Mouse (Mus musculus) liver, embryonic 12.5 days (tissue): ENCODE measurements around the gene Upp1. TPM values are rescaled to one million over a fixed set of nuclear protein-coding genes. Genes with fewer than 3 reads are reported as not detected.

Experiments used
- ATAC-seq: fragments of 200-750 bp; cut with Nextera tagmentation; 2 replicates; pipeline ENCODE4 v1.8.0; 2017; ENCODE audit warnings: moderate number of reproducible peaks, mild to moderate bottlenecking, moderate library complexity
- H3K27ac ChIP-seq: fragments of 300-500 bp; sonication (generic); 2 replicates; pipeline ENCODE4 v1.5.1; 2016; ENCODE audit warnings: mild to moderate bottlenecking
- H3K27me3 ChIP-seq: fragments of 300-500 bp; sonication (generic); replicated peaks from 2 replicates; pipeline ENCODE4 v1.6.1; 2016; ENCODE audit warnings: mild to moderate bottlenecking, moderate library complexity
- H3K36me3 ChIP-seq: fragments of 300-500 bp; sonication (generic); 2 replicates; pipeline ENCODE4 v1.6.1; 2016; ENCODE audit warnings: mild to moderate bottlenecking, moderate library complexity
- H3K4me1 ChIP-seq: fragments of 300-500 bp; sonication (generic); 2 replicates; pipeline ENCODE4 v1.6.1; 2016
- H3K4me2 ChIP-seq: fragments of 300-500 bp; sonication (generic); 2 replicates; pipeline ENCODE4 v1.6.1; 2016; ENCODE audit warnings: mild to moderate bottlenecking, moderate library complexity
- H3K4me3 ChIP-seq: fragments of 300-500 bp; sonication (generic); 2 replicates; pipeline ENCODE4 v1.5.1; 2016; ENCODE audit warnings: mild to moderate bottlenecking, moderate library complexity
- H3K9ac ChIP-seq: fragments of 300-500 bp; sonication (generic); 2 replicates; pipeline ENCODE4 v1.6.1; 2016; ENCODE audit warnings: mild to moderate bottlenecking, moderate library complexity
- H3K9me3 ChIP-seq: fragments of 300-500 bp; sonication (generic); replicated peaks from 2 replicates; pipeline ENCODE4 v1.6.1; 2016; ENCODE audit warnings: mild to moderate bottlenecking, moderate library complexity
- WGBS: fragments of 180-500 bp; shearing (Covaris S2); methylation state at CpG from one replicate; pipeline ENCODE4 v1.1.7; 2016; ENCODE audit not compliant: insufficient replicate concordance; 5-methylcytosine and 5-hydroxymethylcytosine counted together
- polyA plus RNA-seq: library from polyadenylated mRNA; unstranded; fragments of >200 nt; fragmentation: Nextera tagmentation; extraction: Ambion mirVana; gene quantifications from 2 replicates; pipeline ENCODE4 v1.2.1, GENCODE M21; 2016

Gene Upp1
- 2.2 and 3.0 TPM in 2 replicates for polyA plus RNA-seq

DNA sequence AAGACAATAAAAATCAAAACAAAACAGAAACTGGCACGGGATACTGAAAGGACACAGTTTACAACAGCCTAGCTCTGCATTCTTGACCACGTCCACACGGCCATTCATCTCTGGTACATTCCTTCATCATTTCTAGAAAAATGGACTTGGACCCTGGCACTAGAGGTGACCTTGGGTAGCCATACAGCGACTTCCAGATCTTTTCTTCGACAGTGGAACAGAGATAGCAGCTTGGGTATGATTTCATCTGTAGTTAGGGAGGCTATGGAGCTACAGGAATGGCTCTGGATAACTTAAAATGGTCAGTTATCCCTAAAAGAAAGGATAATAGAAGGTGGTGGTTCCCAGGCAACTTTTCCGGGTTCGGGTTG lies at the start of gene Upp1:
Gene Upp1 (plus strand): TSS at position 54 of the 371 bp plus-strand sequence.
- peak within 1 kb of the TSS; percentile 7; the same call in 1 of the 2 replicates for H3K9ac ChIP-seq
- H3K36me3 ChIP-seq: no peaks in the 10 kb centered on the region
- H3K4me2 ChIP-seq: peak within 1 kb of the TSS; percentile 73
- peak within 1 kb of the TSS; percentile 45 for H3K4me3 ChIP-seq
- WGBS: 2% methylated on average over 7 of the region's 7 CpGs
- peak; percentile 3; the same call in 1 of the 2 replicates for ATAC-seq
- H3K4me1 ChIP-seq: peaks cover 36% of the 10 kb centered on the region
- no peaks in the 10 kb centered on the region for H3K9me3 ChIP-seq
- H3K27me3 ChIP-seq: peaks cover 63% of the 10 kb centered on the region
- H3K27ac ChIP-seq: no peak within 1 kb of the TSS

DNA sequence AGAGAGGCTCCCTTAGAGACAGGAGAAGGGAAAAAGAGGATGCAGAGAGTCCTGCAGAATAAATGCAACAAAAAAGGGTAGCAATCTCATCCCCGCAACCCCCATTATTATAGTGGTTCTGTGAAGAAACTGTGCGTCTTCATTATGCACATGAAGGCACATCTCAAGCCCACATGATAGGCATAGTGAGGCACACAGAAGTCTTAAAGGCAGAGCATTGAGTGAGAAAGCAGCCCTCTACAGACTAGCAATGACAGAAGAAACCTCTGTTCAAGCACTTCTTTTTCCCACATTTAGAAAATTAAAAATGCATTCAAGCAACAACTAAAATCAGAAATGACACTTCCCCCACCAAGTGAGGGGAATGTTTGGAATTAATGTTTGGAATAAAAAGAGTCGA lies 41.5 kb upstream of the Upp1 start:
- no peaks in the 10 kb centered on the region for H3K36me3 ChIP-seq
- H3K9ac ChIP-seq: no peak overlapping the region
- no peak for ATAC-seq
- no peak overlapping the region for H3K4me2 ChIP-seq
- no peaks in the 10 kb centered on the region for H3K9me3 ChIP-seq
- H3K27ac ChIP-seq: no peak overlapping the region
- 78% methylated on average over 3 of the region's 3 CpGs for whole genome bisulfite sequencing
- no peak overlapping the region for H3K4me3 ChIP-seq
- no peaks in the 10 kb centered on the region for H3K4me1 ChIP-seq
- no peaks in the 10 kb centered on the region for H3K27me3 ChIP-seq

DNA sequence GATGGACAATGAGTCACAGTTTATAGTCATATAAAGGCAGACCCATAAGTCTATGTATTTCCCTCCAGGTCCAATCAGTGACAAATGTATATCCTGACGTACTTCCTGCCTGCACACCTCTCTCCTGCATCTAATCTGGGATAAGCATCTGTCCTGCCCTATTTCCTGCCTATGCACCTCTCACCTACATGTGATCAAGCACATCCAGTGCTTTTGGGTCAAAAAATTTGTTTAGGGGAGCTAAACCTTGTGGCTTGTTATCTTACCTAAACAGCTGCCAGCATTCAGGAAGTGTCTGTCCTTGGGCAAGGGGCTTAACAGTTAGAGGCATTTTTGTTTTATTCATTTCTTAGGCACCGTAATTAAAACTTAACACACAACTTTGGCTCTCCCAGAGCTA lies 4.7 kb upstream of the Upp1 start:
- no peaks in the 10 kb centered on the region for H3K36me3 ChIP-seq
- H3K4me2 ChIP-seq: no peak overlapping the region
- H3K9ac ChIP-seq: no peak overlapping the region
- peaks cover 23% of the 10 kb centered on the region for H3K4me1 ChIP-seq
- WGBS: 12% methylated on average over 2 of the region's 2 CpGs
- no peak overlapping the region for H3K27ac ChIP-seq
- H3K9me3 ChIP-seq: no peaks in the 10 kb centered on the region
- H3K27me3 ChIP-seq: peaks cover 35% of the 10 kb centered on the region
- no peak overlapping the region for H3K4me3 ChIP-seq
- peak; percentile 30; the same call in 1 of the 2 replicates for ATAC-seq

- no peaks in the 10 kb centered on the region for H3K9me3 ChIP-seq
- H3K4me2 ChIP-seq: peak overlapping the region; percentile 52
- WGBS: 7% methylated on average over 9 of the region's 9 CpGs
- peaks cover 55% of the 10 kb centered on the region for H3K27me3 ChIP-seq
- H3K9ac ChIP-seq: no peak overlapping the region
- peaks cover 37% of the 10 kb centered on the region for H3K4me1 ChIP-seq
- H3K36me3 ChIP-seq: no peaks in the 10 kb centered on the region
- no peak overlapping the region for H3K27ac ChIP-seq
- H3K4me3 ChIP-seq: no peak overlapping the region
- no peak for ATAC-seq
Measured at GRCm38 (mm10) chr11:9115367-9116120, 2.4 kb upstream of the Upp1 start.

- H3K36me3 ChIP-seq: no peaks in the 10 kb centered on the region
- H3K9ac ChIP-seq: no peak overlapping the region
- H3K4me2 ChIP-seq: peak overlapping the region; percentile 52
- H3K9me3 ChIP-seq: no peaks in the 10 kb centered on the region
- H3K27ac ChIP-seq: no peak overlapping the region
- no peak for ATAC-seq
- H3K4me1 ChIP-seq: peaks cover 37% of the 10 kb centered on the region
- peaks cover 61% of the 10 kb centered on the region for H3K27me3 ChIP-seq
- no peak overlapping the region; the same call in 1 of the 2 replicates for H3K4me3 ChIP-seq
- WGBS: 6% methylated on average over 10 of the region's 10 CpGs
Measured at GRCm38 (mm10) chr11:9116121-9116520, 1.8 kb upstream of the Upp1 start.

GRCm38 (mm10) chr11:9116916-9117315 lies 987 bp upstream of the Upp1 start:
- ATAC-seq: no peak
- 10% methylated on average over 3 of the region's 3 CpGs for WGBS
- no peak overlapping the region for H3K27ac ChIP-seq
- H3K4me1 ChIP-seq: peaks cover 37% of the 10 kb centered on the region
- H3K4me3 ChIP-seq: no peak overlapping the region
- H3K27me3 ChIP-seq: peaks cover 63% of the 10 kb centered on the region
- no peaks in the 10 kb centered on the region for H3K36me3 ChIP-seq
- no peaks in the 10 kb centered on the region for H3K9me3 ChIP-seq
- H3K9ac ChIP-seq: no peak overlapping the region
- H3K4me2 ChIP-seq: no peak overlapping the region

DNA sequence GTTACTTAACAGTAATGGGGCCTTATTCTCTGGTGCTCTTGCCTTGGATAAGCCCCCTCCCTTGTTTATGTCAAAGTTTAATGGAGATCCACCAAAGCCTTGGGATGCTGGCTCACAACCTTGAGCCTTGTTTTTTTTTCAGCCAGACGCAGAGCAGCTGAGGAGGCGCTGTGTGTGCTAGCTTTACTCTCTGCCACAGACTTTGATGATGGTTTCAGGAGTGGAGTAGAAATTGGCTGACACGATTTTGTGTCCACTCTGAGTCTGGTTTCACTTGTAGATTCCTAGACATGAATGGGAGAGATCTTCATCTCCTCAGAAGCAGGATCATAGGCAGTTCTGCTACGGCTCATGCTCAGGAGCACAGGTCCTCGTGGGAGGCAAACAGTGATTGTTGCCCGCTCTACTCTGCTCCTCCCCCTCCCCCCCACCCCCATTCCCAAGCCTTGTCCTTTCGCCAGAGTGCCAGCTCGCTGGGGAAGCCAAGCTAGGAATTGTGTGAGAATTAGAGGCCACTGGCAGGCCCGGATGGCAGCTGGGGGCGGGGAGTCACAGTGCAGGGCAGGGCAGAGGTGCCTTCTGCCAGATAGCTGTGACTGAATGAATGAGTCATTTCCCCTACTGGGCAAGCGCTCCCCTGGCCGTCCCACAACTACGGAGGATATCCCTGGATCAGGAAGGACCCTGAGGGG lies 399 bp upstream of the Upp1 start:
- H3K4me2 ChIP-seq: peak overlapping the region; percentile 73
- H3K27ac ChIP-seq: no peak overlapping the region
- H3K36me3 ChIP-seq: no peaks in the 10 kb centered on the region
- H3K9ac ChIP-seq: no peak overlapping the region
- H3K27me3 ChIP-seq: peaks cover 63% of the 10 kb centered on the region
- ATAC-seq: peak; percentile 64; the same call in 1 of the 2 replicates
- H3K9me3 ChIP-seq: no peaks in the 10 kb centered on the region
- WGBS: 5% methylated on average over 13 of the region's 13 CpGs
- peaks cover 37% of the 10 kb centered on the region for H3K4me1 ChIP-seq
- peak overlapping the region; percentile 45 for H3K4me3 ChIP-seq

DNA sequence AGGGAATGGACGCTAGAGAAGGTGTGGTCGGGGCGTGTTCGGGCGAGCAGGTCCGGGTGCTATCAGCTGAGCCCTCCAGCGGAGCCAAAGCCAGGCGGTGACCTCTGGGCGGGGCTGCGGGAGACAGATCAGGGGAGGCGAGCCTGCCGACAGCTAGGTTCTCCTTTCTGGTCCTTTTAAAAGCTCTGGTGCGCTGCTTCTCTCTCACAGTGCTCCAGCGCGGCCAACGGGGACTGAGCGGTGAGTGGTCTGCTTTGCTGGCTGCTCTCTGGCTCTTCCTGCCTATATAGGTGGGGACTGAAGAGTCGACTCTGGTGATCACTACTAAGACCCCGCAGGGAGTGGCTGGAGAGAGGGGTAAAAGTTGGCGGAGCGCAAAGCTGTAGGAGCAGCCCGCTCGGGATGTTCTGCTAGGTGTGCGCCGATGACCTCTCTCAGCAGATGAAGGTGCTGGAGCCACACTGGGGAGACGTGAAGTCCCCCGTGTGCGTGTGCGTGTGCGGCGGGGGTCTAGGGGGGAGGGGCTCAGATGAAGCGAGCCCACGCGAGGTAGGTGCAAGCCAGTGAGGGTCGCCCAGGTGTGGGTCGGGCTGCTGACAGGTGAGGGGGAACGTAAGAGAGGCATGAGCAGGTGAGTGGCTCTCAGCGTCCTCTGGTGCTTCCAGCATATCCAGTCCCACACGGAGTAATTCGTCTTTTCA lies 668 bp downstream of the Upp1 start:
- Histone ChIP-seq H3K4me1 (peaks cover 31% of the 10 kb centered on the region), H3K27me3 (peaks cover 63% of the 10 kb centered on the region), H3K9ac (peak overlapping the region; percentile 7; the same call in 1 of the 2 replicates), H3K27ac (no peak overlapping the region), H3K9me3 (no peaks in the 10 kb centered on the region), H3K4me3 (peak overlapping the region; percentile 45), H3K36me3 (no peaks in the 10 kb centered on the region), H3K4me2 (peak overlapping the region; percentile 73)
- WGBS: under 1% methylated on average over 40 of the region's 40 CpGs
- ATAC-seq: peak; percentile 69

- no peak overlapping the region for H3K9ac ChIP-seq
- WGBS: 15% methylated on average over 22 of the region's 22 CpGs
- no peak overlapping the region for H3K27ac ChIP-seq
- H3K4me3 ChIP-seq: peak overlapping the region; percentile 45
- peak overlapping the region; percentile 73 for H3K4me2 ChIP-seq
- peaks cover 59% of the 10 kb centered on the region for H3K27me3 ChIP-seq
- H3K9me3 ChIP-seq: no peaks in the 10 kb centered on the region
- peaks cover 30% of the 10 kb centered on the region for H3K4me1 ChIP-seq
- H3K36me3 ChIP-seq: no peaks in the 10 kb centered on the region
- ATAC-seq: no peak
Measured at GRCm38 (mm10) chr11:9119231-9120020, 1.5 kb downstream of the Upp1 start.

GRCm38 (mm10) chr11:9122315-9122714 lies 4.4 kb downstream of the Upp1 start:
- H3K4me1 ChIP-seq: peaks cover 22% of the 10 kb centered on the region
- H3K4me3 ChIP-seq: no peak overlapping the region
- ATAC-seq: no peak
- no peak overlapping the region for H3K9ac ChIP-seq
- no peak overlapping the region for H3K4me2 ChIP-seq
- peaks cover 37% of the 10 kb centered on the region for H3K27me3 ChIP-seq
- H3K36me3 ChIP-seq: no peaks in the 10 kb centered on the region
- whole genome bisulfite sequencing: 46% methylated on average over 4 of the region's 4 CpGs
- H3K9me3 ChIP-seq: no peaks in the 10 kb centered on the region
- H3K27ac ChIP-seq: no peak overlapping the region

GRCm38 (mm10) chr11:9126373-9127107 lies 8.6 kb downstream of the Upp1 start:
- H3K4me1 ChIP-seq: no peaks in the 10 kb centered on the region
- no peak for ATAC-seq
- no peak overlapping the region for H3K9ac ChIP-seq
- no peaks in the 10 kb centered on the region for H3K9me3 ChIP-seq
- no peak overlapping the region for H3K27ac ChIP-seq
- no peak overlapping the region for H3K4me3 ChIP-seq
- no peaks in the 10 kb centered on the region for H3K27me3 ChIP-seq
- 48% methylated on average over 5 of the region's 5 CpGs for whole genome bisulfite sequencing
- no peak overlapping the region for H3K4me2 ChIP-seq
- no peaks in the 10 kb centered on the region for H3K36me3 ChIP-seq
